Mouse (Mus musculus): ENCODE measurements around the gene Efcc1.

GRCm38 (mm10) chr6:87733131-87733930 lies 2.7 kb downstream of the Efcc1 start:
- no peak for TF ChIP-seq CTCF (IDR thresholded peaks at IDR 0.05; ENCODE audit: control insufficient read depth, insufficient read depth, insufficient read length)
- TF ChIP-seq MAX (IDR thresholded peaks at IDR 0.05), result no peak
- no peak for TF ChIP-seq USF1 (IDR thresholded peaks at IDR 0.05; ENCODE audit: low read depth)
- TF ChIP-seq MYOG (IDR thresholded peaks at IDR 0.05; ENCODE audit: control insufficient read depth, extremely low read depth, insufficient read length), result no peak
- TF ChIP-seq FOSL1 (IDR thresholded peaks at IDR 0.05; ENCODE audit: insufficient read depth, low read length, poor library complexity, severe bottlenecking), result no peak
- TF ChIP-seq MYOD1 (IDR thresholded peaks at IDR 0.05; ENCODE audit: control insufficient read depth, insufficient read length, low read depth), result no peak
- no peak for TF ChIP-seq CEBPB (IDR thresholded peaks at IDR 0.05; ENCODE audit: low read depth)
